Mouse (Mus musculus) gastrocnemius, adult 18-20 months (tissue): Measurements from ENCODE around the gene Crlf1. TPM values are rescaled to one million over a fixed set of nuclear protein-coding genes. Genes with fewer than 3 reads are reported as not detected.
A peak's percentile ranks its signal among the peaks of the same experiment; 100 is the strongest.
"Not testable (repeated sequence)": the region's sequence is repeated elsewhere in the genome, so short reads cannot be mapped to it uniquely, and the experiment has no call there.

Experiments used
- DNase-seq: peaks from one replicate; pipeline ENCODE4 v3.0.0; 2021; ENCODE audit warnings: low spot score
- total RNA-seq, 2 experiments: library from RNA; stranded (reverse); gene quantifications; 2 replicates each; pipeline ENCODE4 v1.2.3; 2021

Crlf1 gene
- total RNA-seq, 2 experiments from 2014 or later: 2.8 to 2.9 TPM

DNA sequence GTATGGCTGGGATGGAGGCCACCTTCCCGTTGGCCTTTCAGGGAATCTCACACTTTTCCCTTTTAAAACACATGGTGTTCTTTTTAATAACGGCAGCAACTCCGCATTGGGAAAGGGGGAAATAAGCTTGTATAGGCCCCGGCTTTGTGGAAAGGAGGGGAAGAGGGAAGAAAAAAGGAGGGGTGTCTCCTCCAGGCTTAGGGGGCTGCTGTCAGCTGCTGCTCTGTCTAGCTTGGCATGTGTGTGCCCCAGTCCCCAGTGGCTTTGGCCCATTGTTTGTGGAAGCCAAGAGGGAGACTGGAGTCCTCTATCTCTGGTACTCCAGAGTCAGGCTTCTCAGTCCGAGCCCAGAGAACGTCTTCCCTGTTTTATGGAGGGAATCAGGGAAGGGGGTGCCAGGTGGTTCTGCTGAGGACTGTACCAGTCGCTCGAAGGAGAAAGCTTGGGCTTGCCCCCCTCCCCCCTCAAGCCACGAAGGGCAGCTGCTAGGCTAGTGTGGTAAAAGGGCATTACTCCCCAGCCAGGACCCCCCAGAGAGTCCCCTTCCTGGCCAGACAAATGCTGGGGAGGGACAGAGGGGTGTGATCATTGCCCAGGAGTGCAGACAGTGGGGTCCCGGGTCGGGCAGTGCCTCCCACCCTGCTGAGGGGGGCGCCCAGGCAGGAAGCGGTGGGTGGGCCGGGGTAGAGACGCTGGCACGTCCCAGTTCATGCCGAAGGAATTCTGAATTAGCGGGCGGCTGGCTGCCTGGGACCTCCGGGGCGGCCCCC lies 2.2 kb downstream of the Crlf1 start:
- no peak for DNase-seq

DNA sequence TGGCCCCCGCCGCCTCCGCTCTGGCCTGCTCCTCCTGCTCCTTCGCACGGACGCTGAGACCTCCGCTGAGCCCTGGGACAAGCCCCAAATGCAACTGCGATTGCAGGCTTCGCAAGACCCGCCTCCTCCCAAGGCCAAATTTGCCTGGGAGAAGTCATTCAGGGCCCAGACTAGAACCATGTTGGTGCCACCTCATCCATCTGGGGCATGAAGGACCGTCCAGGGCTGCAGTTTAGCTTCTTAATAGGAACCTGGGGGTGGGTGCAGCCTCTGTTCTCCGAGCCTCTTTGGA lies 2.8 kb downstream of the Crlf1 start:
- DNase-seq: no peak

DNA sequence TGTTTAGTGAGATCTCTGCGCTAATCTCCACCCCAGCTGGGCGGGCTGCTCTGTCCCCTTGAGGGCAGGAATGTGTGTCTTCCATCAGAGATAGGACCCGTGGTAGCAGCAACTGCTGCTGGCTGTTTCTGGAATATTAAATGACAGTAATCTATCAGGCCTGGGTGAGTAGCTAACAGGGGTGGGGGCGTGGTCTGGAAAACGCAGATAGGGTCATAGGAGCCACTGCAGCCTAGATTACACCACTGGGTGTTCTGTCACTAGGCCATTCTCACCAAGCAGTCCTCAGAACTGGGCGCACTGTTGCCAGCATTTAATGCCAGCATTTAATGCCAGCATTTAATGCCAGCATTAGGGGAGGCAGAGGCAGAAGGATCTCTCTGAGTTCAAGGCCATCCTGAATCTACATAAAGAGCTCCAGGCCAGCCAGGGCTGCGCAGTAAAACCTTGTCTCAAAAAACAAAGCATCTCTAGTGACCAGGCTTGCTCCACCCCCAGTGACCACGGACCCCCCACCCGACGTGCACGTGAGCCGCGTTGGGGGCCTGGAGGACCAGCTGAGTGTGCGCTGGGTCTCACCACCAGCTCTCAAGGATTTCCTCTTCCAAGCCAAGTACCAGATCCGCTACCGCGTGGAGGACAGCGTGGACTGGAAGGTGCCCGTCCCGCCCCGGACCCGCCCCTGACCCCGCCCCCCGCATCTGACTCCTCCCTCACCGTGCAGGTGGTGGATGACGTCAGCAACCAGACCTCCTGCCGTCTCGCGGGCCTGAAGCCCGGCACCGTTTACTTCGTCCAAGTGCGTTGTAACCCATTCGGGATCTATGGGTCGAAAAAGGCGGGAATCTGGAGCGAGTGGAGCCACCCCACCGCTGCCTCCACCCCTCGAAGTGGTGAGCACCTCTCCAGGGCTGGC lies 7.7 kb downstream of the Crlf1 start:
- no peak for DNase-seq

DNA sequence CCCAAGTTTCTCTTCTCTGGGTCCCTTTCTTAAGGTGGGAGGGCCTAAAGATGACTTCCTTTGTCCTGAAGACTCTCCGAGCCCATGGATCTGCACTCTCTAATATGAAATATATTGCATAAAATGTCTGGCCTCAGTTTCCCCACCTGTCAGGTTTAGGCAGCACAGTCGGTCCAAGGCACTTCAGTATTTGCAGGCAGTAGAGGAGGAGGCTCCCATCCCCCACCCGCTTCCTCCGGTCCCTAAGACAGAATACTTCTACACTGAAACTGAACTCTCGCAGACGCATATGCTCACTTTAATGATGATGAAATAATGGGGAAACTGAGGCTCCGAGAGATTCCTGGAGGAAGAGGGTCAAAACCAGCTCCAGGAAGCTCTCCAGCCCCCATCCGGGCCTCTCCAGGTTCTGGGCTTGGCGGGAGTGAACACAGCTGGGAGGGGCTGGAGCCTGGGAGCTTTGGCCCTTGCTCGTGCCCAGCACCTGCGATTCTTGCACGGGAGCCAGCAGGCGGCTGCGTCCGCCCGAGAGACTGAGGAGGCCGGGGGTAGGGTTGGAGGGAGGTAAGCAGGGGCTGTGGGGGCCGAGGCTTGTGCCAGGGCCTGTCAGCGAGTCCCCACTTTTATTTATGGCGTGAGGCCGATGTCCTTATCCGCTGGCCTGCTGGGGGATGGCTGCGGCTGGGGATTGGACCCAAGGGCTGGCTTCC lies 9.0 kb downstream of the Crlf1 start:
- peak; percentile 65 for DNase-seq

DNA sequence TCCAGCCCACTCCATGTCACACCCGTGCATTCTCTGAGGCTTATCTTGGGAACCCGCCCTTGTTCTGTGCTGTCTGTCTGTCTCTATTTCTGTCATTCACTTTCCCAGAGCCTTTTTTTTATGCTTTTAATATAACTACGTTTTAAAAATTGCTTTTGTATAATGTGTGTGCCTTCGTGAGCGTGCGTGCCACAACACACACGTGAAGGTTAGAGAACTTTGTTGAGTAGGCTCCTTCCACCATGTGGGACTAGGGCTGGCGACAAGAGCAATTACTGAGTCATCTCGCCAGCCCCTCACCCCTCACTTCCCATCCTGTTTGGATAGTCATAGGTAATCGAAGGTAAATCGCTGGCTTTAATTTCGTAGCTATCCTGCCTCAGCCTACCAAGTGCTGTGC lies 9.6 kb downstream of the Crlf1 start:
- DNase-seq: no peak

DNA sequence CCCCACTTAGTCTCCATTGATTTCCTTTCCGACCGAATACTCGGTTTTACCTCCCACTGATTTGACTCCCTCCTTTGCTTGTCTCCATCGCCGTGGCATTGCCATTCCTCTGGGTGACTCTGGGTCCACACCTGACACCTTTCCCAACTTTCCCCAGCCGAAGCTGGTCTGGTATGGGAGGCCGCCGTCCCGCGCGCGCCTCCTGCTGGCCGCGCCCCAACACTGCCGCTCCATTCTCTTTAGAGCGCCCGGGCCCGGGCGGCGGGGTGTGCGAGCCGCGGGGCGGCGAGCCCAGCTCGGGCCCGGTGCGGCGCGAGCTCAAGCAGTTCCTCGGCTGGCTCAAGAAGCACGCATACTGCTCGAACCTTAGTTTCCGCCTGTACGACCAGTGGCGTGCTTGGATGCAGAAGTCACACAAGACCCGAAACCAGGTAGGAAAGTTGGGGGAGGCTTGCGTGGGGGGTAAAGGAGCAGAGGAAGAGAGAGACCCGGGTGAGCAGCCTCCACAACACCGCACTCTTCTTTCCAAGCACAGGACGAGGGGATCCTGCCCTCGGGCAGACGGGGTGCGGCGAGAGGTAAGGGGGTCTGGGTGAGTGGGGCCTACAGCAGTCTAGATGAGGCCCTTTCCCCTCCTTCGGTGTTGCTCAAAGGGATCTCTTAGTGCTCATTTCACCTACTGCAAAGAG lies 10.2 kb downstream of the Crlf1 start:
- DNase-seq: peak; percentile 72

DNA sequence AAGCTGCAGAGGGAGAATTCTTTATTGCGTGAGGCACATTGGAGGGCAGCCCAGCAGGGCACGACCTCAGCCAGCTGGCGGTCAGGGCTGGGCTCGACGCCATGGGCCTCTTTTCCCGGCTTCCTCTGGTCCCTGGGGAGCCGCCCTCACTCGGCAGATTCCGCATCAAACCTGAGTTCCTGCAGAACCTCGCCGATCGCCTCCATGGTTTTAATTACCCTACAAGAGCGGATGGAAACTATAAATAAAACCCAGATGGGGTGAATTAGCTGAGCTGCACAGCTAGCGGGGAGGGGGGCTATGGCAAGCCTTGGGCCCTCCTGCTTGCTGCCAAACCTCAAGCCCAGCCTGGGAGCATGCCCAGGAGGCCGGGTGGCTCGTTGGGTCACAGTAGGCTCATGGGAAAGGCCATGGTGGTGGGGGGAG lies 11.3 kb downstream of the Crlf1 start:
- DNase-seq: peak; percentile 83

DNA sequence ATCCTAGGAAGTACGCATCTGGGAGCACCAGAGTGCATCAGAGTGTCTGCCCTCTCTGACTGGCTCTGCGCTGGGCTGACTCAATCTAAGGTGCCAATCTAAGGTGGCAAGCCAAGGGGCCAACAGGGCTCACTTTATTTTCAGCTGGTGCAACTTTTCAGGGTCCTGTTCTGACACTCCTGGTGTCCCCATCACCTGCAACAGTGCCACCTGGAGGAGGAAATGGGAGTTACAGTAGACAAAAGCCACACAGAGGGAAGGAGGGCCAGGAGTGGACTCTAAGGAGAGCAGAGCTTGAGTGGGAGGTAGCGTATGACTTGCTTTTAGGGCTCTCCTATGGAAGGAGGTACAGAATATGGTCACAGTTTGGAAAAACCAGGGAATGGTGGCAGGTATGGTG lies 11.9 kb downstream of the Crlf1 start:
- DNase-seq: peak; percentile 83

DNA sequence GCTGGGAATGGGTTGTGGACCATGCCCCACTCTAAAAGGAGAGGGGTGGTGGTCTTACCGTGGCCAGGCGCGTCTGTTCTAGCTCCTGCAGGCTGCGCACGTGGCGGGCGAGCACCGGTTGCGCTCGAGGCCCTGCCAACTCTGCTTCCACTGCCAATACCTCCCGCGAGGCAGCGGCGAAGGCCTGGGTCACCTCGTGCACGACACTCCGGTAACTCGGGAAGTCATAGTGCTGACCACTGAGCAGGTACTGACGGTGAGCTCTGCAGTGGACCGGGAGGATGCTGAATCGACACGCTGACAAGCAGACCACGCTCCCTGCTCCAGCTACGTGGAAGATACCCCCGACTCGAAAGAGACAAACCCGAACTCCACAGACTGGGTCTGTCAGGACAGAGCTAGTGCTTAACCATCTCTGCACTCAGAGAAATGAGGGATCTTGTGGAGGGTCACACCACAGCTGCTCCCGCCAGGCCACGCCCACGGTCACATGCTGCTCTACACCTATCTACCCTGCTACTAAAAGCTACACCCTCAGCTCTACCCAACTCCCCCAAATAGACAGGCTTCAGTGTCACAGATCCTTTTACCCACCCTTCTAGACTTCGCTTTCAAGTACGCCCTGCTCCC lies 12.9 kb downstream of the Crlf1 start:
- DNase-seq: no peak

DNA sequence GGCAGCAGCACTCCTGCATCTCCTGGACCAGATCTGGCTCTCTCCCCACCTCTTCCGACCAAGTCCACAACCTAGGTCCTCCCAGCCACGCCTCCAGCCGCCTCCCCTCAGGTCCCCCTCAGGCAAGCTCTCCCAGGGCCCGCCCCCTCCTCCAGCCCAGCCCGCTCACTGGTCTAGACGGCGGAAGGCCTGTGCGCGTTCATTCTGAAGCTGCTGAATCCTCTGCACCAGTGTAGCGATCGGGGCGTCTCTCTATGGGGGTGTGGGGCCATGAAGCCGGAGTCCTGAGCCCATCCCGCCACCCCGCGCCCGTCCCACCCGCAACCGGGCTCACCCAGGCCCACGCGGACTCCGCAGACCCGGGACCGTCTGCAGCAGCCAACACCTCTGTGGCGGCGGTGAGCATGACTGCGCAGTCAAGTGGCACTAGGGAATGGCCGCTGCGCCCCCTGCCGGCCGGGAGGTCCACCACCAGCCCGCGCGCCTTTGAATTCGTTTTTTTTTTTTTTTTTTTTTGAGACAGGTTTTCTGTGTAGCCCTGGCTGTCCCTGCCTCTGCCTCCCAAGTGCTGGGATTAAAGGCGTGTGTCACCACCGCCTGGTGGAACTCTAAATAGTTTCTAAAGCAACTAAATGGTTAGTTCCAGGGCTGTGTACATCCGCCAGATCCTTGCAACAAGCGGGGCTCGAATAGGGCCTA lies 13.5 kb downstream of the Crlf1 start, which contains the start of gene Rex1bd:
Gene Rex1bd, minus strand, starts transcription at position 425 of the 699 bp plus-strand sequence.
- DNase-seq: peak; percentile 92

DNA sequence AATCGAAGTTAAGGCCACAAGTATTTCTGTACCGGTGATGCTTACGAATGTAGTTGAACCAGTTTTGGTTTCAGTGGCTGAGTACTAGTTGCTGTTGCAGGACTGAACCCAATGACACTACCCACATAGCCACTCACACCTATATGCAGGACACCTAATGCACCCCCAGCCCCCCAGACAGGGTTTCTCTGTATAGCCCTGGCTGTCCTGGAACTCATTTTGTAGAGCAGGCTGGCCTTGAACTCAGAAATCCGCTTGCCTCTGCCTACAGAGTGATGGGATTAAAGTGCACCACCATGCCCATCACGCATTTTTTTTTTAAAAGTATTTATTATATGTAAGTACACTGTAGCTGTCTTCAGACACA lies 14.1 kb downstream of the Crlf1 start:
- DNase-seq: no peak

DNA sequence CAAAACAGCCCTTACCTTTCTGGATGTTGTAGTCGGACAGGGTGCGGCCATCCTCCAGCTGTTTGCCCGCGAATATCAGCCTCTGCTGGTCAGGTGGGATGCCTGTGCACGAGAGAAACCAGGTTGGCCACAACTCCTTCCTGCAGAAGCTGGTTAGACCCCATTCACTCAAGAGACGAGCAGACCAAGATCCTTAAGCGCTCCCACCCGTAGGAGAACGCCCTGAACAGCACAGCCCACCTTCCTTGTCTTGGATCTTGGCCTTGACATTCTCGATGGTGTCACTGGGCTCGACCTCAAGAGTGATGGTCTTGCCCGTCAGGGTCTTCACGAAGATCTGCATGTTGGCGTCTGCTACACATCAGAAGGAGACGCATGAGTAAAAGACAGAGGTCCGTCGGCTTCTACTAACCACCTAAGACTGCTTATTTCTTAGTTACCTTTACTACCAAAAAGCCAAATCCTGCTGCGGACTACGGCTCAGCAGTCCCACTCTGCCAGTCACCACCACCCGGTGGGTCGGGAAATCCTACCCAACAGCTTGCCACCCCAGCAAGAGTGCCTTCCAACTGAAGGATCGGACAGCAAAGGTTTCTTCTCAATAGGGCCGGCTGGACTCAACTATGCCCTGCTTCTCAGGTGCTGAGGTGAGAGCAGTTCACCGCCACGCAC lies 16.5 kb downstream of the Crlf1 start:
- no peak for DNase-seq

DNA sequence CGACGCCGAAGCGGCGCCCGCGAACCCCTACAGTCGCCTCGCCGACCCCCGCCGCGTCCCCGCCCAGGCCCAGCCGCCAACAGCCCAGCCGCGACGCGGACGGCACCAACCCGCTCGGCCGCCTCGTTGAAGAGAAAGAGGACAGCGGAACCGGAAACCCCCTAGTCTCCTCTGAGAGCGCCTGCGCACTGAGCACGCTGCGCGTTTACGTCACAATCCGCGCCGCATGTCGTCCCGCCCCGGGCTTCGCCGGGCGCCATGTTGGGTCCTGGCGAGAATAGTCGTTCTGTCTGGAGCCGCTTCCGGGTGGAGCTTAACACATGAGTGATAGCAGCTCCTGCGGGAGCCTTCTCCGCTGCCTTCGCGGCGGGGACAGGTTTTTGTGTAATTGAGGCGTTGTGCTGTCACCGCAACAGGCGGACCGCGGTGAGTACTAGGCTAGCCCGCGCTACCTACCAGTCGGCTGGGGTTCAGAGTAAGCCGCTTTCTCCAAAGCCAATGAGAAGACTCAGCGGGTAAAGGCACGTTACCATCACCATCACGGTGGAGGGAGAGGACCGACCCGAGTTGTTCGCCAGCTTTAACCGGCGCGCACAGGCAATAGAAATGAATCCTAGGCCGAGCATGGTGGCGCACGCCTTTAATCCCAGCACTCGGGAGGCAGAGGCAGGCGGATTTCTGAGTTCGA lies 17.4 kb downstream of the Crlf1 start, which contains the start of gene Uba52:
Gene Uba52, minus strand, starts transcription at position 574 of the 688 bp plus-strand sequence.
- peak; percentile 98 for DNase-seq

DNA sequence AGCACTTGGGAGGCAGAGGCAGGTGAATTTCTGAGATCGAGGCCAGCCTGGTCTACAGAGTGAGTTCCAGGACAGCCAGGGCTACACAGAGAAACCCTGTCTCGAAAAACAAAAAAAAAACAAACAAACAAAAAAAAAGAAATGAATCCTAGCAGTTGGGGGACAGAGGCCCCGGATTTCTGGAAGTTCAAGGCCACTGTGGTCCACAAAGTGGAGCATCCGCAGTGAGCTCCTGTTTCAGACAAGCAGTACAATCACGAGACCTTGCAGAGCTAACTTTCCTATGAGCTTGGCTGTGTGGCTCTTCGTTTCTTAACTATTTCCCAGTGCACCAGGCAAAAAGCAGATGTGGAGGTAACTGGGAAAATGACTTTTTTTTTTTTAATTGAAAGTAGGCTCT lies 18.2 kb downstream of the Crlf1 start:
- not testable (repeated sequence) for DNase-seq

DNA sequence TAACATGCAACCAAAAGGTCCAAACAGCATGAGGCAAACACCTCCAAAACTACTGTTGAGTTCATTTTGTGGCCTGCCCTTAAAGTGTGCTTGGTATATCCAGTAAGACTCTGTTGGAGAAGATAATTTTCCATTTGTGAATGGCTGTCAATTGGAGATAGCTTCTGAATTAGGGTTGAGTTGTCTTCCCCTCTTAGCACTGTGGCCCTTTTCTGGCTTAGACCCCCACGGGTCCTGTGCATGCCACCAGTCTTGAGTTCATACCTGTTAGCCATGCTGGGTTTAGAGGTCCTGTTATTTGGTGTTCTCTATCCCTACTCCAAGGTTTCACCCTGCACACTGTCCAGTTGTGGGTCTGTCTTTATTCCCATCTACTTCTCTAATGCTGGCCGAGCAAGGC lies 18.8 kb downstream of the Crlf1 start:
- no peak for DNase-seq

DNA sequence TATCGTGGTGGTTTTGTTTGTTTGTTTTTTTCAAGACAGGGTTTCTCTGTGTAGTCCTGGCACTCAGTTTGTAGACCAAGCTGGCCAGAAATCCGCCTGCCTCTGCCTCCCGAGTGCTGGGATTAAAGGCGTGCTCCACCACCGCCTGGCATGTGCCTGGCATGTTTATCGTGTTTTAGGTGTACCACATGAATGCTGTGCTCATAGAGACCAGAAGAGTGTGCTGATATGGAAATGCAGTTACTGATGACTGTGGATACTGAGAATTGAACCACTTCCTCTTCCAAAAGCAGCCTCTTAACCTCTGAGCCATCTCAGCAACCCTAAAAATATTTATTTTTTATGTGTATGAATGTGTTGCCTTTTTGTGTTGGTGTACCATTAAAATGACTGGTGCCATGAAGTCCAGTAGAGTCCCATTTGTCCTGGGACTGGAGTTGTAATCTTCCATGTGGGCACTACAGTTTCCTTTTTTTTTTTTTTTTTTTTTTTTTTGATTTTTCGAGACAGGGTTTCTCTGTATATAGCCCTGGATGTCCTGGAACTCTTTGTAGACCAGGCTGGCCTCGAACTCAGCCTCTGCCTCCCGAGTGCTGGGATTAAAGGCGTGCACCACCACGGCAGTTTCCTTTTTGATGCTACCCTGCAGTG lies 19.4 kb downstream of the Crlf1 start:
- DNase-seq: no peak

DNA sequence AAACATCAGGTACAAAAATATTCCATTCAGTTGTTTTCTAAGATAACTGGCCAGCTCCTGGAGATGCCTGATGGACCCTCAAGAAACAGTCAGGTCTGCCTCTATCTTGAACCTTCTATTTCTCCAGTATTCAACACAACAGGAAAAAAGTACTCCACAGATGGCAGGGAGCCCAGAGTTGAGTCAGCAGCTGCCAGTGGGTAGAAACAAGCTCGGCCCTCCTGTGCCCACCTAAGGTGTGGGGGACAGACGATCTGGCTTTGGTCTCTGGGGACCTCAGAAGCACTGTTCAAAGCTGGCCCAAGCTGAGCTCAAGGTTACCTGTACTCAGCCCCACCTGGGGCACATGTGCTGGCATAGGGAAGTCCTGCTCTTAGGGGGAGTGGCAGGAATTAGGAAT lies 20.5 kb downstream of the Crlf1 start:
- no peak for DNase-seq

DNA sequence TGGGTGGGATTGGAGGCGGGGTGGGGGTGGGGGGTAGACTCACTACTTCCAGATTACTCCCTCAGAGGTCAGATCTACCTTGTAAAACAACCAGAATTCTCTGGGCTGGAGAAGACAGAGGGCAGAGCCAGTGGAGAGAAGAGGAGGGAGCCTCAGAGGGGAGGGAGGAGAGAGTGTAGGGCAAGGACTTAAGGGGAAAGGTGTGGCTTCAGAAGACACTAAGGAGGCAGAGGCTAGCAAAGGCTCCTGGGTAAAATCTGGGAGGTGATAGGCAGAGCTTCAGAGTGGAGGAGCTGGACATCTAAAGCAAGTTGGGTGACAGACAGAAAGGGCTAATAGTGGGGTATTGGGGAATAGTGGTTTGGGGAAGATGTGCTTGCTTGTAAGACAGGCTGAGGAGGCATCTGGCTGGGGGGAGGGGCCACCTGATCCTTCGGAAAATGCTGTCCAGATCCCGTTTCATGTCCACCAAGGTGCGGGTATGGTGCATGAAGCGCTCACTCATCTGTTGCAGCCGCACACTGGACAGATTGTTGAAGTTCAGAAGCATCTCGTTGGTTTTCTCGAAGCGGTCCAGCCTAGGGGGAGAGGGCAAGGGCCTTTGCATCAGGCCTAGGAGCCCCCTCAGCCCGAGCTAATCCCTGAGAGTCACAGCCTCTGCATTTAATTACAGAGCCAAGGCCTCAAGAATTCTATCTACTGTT lies 25.1 kb downstream of the Crlf1 start:
- no peak for DNase-seq
